Mouse (Mus musculus): ENCODE measurements around the gene Gcgr.

- TF ChIP-seq ZNF384 (IDR thresholded peaks at IDR 0.05; ENCODE audit: low read depth, low read length) (no peak), CHD2 (IDR thresholded peaks at IDR 0.05; ENCODE audit: low read depth, low read length) (no peak)
These were observed 46.1 kb upstream of the Gcgr start, which contains the start of gene Mrpl12 for GRCm38 (mm10) chr11:120484265-120484981.
